Mouse (Mus musculus) forebrain, embryonic 14.5 days (tissue): ENCODE measurements around the gene Map2k2. TPM values are rescaled to one million over a fixed set of nuclear protein-coding genes. Genes with fewer than 3 reads are reported as not detected.
"Not testable (repeated sequence)": the region's sequence is repeated elsewhere in the genome, so short reads cannot be mapped to it uniquely, and the experiment has no call there.

Source experiments
- ATAC-seq: fragments of 200-750 bp; cut with Nextera tagmentation; 2 replicates; pipeline ENCODE4 v1.8.0; 2017; ENCODE audit warnings: mild to moderate bottlenecking, moderate library complexity
- DNase-seq: peaks from one replicate; pipeline ENCODE4 v3.0.0-alpha.2; 2015; ENCODE audit warnings: low spot score
- H3K27ac ChIP-seq: fragments of 300-500 bp; sonication (generic); 2 replicates; pipeline ENCODE4 v1.5.1; 2014; ENCODE audit warnings: low read depth, mild to moderate bottlenecking, control low read depth, low read length, moderate library complexity
- H3K27me3 ChIP-seq: fragments of 300-500 bp; sonication (generic); replicated peaks from 2 replicates; pipeline ENCODE4 v1.6.1; 2014; ENCODE audit warnings: low read length, control low read depth, mixed read lengths; ENCODE audit not compliant: control insufficient read depth, insufficient read depth
- H3K36me3 ChIP-seq: fragments of 300-500 bp; sonication (generic); 2 replicates; pipeline ENCODE4 v1.6.1; 2014; ENCODE audit warnings: low read length, control low read depth; ENCODE audit not compliant: control insufficient read depth, insufficient read depth
- H3K4me1 ChIP-seq: fragments of 300-500 bp; sonication (generic); 2 replicates; pipeline ENCODE4 v1.6.1; 2014; ENCODE audit warnings: antibody characterized with exemption, low read length, control low read depth; ENCODE audit not compliant: control insufficient read depth, insufficient read depth
- H3K4me2 ChIP-seq: fragments of 300-500 bp; sonication (generic); 2 replicates; pipeline ENCODE4 v1.6.1; 2014; ENCODE audit warnings: mild to moderate bottlenecking, control low read depth, low read length
- H3K4me3 ChIP-seq: fragments of 300-500 bp; sonication (generic); 2 replicates; pipeline ENCODE4 v1.5.1; 2014; ENCODE audit warnings: low read depth, low read length, control low read depth
- H3K9ac ChIP-seq: fragments of 300-500 bp; sonication (generic); 2 replicates; pipeline ENCODE4 v1.6.1; 2014; ENCODE audit warnings: mild to moderate bottlenecking, low read length, control low read depth, moderate library complexity
- H3K9me3 ChIP-seq: fragments of 300-500 bp; sonication (generic); replicated peaks from 2 replicates; pipeline ENCODE4 v1.6.1; 2016; ENCODE audit warnings: low read length, control low read depth, mixed read lengths; ENCODE audit not compliant: control insufficient read depth
- WGBS: fragments of 180-500 bp; shearing (Covaris S2); extraction: QIAGEN DNeasy Blood & Tissue Kit; methylation state at CpG from one replicate; pipeline ENCODE4 v1.1.7; 2014; 5-methylcytosine and 5-hydroxymethylcytosine counted together
- polyA plus RNA-seq: library from polyadenylated mRNA; unstranded; fragments of >200 nt; fragmentation: Nextera tagmentation; extraction: Ambion mirVana; gene quantifications from 2 replicates; pipeline ENCODE4 v1.2.1, GENCODE M21; 2014

Map2k2 gene
- polyA plus RNA-seq, 1 experiment from 2014 or later: 180 TPM

DNA sequence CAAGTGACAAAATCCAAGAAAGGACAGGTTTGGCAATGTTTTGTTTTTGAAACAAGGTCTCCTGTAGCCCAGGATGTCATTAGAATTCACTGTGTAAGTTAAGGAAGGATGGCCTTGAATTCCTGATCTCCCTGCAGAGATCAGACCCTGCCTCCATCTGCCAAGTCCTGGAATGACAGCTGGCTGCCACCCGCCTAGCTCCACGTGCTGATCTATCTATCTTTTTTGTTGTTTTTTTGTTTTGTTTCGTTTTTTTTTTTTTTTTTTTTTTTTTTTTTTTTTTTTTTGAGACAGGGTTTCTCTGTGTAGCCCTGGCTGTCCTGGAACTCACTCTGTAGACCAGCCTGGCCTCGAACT lies 69.6 kb downstream of the Map2k2 start:
- H3K9me3 ChIP-seq, ATAC-seq, H3K27me3 ChIP-seq: not testable (repeated sequence)
- peak; percentile 72 for DNase-seq
- Histone ChIP-seq H3K9ac (peak overlapping the region; percentile 66), H3K27ac (peak overlapping the region; percentile 93), H3K4me1 (peaks cover 25% of the 10 kb centered on the region), H3K4me2 (peak overlapping the region; percentile 66), H3K36me3 (peaks cover 30% of the 10 kb centered on the region), H3K4me3 (peak overlapping the region; percentile 36; the same call in 1 of the 2 replicates)
- 9% methylated on average over 4 of the region's 4 CpGs for WGBS

DNA sequence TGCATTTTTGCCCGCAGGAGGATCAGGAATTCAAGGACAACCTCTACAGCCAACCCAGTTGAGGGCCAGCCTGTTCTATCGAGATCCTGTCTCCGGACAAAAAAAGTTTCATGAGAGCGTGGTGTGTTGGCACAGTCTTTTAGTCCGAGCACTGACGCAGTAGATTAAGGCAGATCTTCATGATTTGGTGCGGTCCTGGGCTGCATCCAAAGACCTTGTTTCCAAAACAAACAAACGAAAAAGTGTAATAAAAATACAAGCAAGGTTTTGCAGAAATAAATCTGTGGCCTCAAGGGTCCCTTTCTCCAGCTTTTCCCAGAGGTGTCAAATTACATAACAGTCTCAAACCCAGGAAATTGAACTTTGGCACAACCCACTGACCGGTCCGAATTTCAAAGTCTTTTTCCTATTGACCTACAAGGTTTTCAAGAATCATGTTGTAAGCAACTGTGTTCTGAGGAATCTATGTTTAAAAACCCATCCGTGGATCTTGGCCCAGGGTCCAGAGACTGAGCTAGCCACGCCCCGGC lies 70.3 kb downstream of the Map2k2 start:
- Histone ChIP-seq H3K4me3 (peak overlapping the region; percentile 96), H3K27me3 (no peaks in the 10 kb centered on the region), H3K4me1 (peaks cover 25% of the 10 kb centered on the region), H3K9me3 (no peaks in the 10 kb centered on the region), H3K27ac (peak overlapping the region; percentile 93), H3K4me2 (peak overlapping the region; percentile 98), H3K36me3 (peaks cover 37% of the 10 kb centered on the region), H3K9ac (no peak overlapping the region; the same call in 1 of the 2 replicates)
- WGBS: 5% methylated on average over 13 of the region's 13 CpGs
- ATAC-seq (no peak), DNase-seq (no peak)

DNA sequence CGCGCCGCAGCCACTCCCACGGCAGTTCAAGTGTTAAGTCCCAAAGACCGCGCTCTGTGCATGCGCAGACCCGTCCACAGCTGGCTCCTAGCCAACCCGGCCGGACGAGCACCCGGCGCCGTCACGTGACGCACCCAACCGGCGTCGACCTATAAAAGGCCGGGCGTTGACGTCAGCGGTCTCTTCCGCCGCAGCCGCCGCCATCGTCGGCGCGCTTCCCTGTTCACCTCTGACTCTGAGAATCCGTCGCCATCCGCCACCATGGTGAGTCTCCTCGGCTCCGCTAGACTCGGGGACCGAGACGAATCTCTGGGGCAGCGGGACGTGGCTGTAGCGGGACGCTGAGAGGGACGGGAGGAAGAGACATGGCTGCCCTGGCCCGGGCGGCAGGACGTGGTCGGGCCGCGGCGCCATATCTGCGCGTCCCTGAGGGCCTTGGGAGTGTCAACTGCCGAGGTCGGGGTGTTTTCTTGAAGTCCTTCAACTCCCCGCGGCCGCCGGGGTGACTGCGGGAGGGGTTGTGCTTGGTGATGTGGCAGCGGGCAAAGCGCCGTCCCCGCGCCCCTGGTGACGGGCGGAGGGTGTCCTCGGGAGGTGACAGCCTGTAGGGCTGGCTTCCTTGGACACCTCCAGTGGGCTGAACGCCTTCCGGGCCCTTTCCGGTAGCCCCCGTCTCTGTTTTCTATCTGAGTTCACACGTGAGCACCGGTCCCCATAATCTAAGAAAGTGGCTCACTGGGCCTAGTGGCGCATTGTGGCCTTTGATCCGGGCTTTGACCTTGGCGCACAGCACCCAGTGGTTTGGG lies 71.0 kb downstream of the Map2k2 start, which contains the start of gene Eef2:
Gene Eef2, plus strand, starts transcription at position 166 of the 806 bp plus-strand sequence.
- ATAC-seq (peak; percentile 76), DNase-seq (peak; percentile 99)
- under 1% methylated on average over 77 of the region's 77 CpGs for WGBS
- Histone ChIP-seq H3K9ac (peak within 1 kb of the TSS; percentile 98), H3K36me3 (peaks cover 43% of the 10 kb centered on the region), H3K4me2 (peak within 1 kb of the TSS; percentile 98), H3K27ac (peak within 1 kb of the TSS; percentile 93), H3K27me3 (no peaks in the 10 kb centered on the region), H3K4me3 (peak within 1 kb of the TSS; percentile 96), H3K4me1 (peaks cover 25% of the 10 kb centered on the region), H3K9me3 (no peaks in the 10 kb centered on the region)

DNA sequence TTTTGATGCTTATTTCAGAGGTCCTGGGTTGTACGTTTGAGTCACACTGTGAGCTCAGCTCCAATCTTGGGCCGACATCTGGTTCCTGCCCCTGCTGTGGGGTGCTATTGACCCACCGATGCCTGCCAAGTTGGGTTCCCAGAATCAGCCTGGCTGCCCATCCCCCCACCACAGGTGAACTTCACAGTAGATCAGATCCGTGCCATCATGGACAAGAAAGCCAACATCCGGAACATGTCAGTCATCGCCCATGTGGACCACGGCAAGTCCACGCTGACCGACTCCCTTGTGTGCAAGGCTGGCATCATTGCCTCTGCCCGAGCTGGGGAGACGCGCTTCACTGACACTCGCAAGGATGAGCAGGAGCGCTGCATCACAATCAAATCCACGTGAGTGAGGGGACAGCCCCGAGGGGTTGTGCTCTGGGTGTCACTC lies 71.8 kb downstream of the Map2k2 start:
- 17% methylated on average over 16 of the region's 16 CpGs for WGBS
- Histone ChIP-seq H3K27ac (peak overlapping the region; percentile 93), H3K4me3 (peak overlapping the region; percentile 96), H3K27me3 (no peaks in the 10 kb centered on the region), H3K4me1 (peaks cover 25% of the 10 kb centered on the region), H3K36me3 (peaks cover 52% of the 10 kb centered on the region), H3K9ac (peak overlapping the region; percentile 98), H3K4me2 (peak overlapping the region; percentile 98), H3K9me3 (no peaks in the 10 kb centered on the region)
- ATAC-seq (no peak), DNase-seq (no peak)

DNA sequence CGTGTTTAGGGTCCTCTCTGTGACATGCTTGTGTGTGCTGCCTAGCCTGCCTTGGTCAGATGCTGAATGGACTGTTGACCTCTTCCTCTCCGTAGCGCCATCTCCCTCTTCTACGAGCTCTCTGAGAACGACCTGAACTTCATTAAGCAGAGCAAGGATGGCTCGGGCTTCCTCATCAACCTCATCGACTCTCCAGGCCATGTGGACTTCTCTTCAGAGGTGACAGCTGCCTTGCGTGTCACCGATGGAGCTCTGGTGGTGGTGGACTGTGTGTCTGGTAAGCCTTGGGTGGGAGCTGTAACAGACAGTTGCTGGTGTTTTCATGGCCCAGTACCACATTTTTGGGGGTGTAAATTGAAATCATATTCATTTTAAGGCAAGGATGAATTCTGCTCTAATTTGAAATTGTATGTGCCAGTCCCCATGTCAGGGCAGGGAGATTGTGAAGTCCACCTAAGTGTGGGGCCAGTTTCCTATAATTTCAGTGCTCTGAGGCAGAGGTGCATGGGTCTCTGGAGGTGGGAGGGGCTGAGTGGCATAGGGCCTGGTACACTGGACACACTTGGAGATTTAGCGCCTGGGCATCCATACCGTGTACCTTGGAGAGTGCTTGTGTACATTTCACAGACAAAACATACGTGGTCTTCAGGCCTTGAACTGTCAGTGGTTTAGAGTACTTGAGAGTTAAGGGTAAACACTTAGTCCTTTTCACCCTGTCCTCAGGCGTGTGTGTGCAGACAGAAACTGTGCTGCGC lies 72.4 kb downstream of the Map2k2 start:
- peaks cover 25% of the 10 kb centered on the region for H3K4me1 ChIP-seq

DNA sequence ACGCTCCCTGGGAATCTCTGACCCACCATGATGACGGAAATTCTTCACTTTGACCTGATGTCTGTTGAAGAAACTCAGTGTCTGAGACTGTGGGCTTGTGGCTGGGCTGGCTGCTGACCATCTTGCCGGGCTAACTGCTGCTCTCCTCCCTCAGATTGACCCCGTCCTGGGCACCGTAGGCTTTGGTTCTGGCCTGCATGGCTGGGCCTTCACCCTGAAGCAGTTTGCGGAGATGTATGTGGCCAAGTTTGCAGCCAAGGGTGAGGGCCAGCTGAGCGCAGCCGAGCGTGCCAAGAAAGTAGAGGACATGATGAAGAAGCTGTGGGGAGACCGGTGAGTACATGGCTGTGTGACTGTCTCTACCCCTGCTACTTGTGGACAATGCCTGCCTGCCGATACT lies 73.2 kb downstream of the Map2k2 start:
- WGBS: 93% methylated on average over 11 of the region's 11 CpGs

More for the DNA sequence above, 72.4 kb downstream of the Map2k2 start:
- Histone ChIP-seq H3K27ac (0 out of 2 replicates have a peak overlapping the region, but pooled peaks have one; percentile 9), H3K27me3 (no peaks in the 10 kb centered on the region), H3K9ac (peak overlapping the region; percentile 98), H3K4me3 (peak overlapping the region; percentile 96), H3K9me3 (no peaks in the 10 kb centered on the region), H3K4me2 (peak overlapping the region; percentile 98), H3K36me3 (peaks cover 52% of the 10 kb centered on the region)
- ATAC-seq (no peak), DNase-seq (no peak)
- 73% methylated on average over 14 of the region's 14 CpGs for WGBS

DNA sequence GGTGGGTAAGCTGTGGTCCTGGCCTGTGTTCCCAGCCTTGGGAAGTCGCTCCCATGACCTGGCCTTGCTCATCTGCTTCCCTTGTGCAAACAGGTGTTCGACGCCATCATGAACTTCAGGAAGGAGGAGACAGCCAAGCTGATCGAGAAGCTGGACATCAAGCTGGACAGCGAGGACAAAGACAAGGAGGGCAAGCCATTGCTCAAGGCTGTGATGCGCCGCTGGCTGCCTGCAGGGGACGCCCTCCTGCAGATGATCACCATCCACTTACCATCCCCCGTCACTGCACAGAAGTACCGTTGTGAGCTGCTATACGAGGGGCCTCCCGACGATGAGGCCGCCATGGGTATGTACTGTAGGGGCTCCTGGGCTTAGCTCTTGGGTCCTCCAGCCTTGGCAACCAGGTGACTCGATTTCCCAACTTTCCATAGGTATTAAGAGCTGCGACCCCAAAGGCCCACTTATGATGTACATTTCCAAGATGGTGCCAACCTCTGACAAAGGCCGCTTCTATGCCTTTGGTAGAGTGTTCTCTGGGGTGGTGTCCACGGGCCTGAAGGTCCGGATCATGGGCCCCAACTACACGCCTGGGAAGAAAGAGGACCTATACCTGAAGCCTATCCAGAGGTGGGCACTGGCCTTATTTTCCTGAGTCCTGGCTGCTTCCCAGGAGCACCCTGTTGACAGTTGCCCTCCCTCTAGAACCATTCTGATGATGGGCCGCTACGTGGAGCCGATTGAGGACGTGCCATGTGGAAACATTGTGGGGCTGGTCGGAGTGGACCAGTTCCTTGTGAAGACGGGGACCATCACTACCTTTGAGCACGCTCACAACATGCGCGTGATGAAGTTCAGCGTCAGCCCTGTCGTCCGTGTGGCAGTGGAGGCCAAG lies 74.0 kb downstream of the Map2k2 start:
- Histone ChIP-seq H3K36me3 (peaks cover 59% of the 10 kb centered on the region), H3K4me1 (peaks cover 12% of the 10 kb centered on the region)

More for the DNA sequence above, 73.2 kb downstream of the Map2k2 start:
- no peak overlapping the region for H3K9ac ChIP-seq
- ATAC-seq: no peak
- H3K4me3 ChIP-seq: no peak overlapping the region
- H3K36me3 ChIP-seq: peaks cover 52% of the 10 kb centered on the region
- H3K9me3 ChIP-seq: no peaks in the 10 kb centered on the region
- no peak for DNase-seq
- H3K27ac ChIP-seq: no peak overlapping the region
- peaks cover 18% of the 10 kb centered on the region for H3K4me1 ChIP-seq
- no peak overlapping the region for H3K4me2 ChIP-seq
- H3K27me3 ChIP-seq: no peaks in the 10 kb centered on the region

DNA sequence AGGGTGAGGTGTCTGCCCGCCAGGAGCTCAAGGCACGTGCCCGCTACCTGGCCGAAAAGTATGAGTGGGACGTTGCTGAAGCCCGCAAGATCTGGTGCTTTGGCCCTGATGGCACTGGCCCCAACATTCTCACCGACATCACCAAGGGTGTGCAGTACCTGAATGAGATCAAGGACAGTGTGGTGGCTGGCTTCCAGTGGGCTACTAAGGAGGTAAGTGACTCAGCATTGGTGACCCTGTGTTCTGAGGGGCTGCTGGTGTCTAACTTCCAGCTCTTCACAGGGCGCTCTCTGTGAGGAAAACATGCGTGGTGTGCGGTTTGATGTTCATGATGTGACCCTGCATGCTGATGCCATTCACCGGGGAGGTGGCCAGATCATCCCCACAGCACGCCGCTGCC lies 75.2 kb downstream of the Map2k2 start:
- Histone ChIP-seq H3K9me3 (no peaks in the 10 kb centered on the region), H3K4me1 (peaks cover 6% of the 10 kb centered on the region), H3K27ac (no peak overlapping the region), H3K4me3 (no peak overlapping the region), H3K27me3 (no peaks in the 10 kb centered on the region), H3K36me3 (peaks cover 69% of the 10 kb centered on the region), H3K4me2 (no peak overlapping the region), H3K9ac (no peak overlapping the region)
- whole genome bisulfite sequencing: 97% methylated on average over 13 of the region's 13 CpGs
- DNase-seq (no peak), ATAC-seq (no peak)

More for the DNA sequence above, 74.0 kb downstream of the Map2k2 start:
- Histone ChIP-seq H3K9ac (no peak overlapping the region), H3K27me3 (no peaks in the 10 kb centered on the region), H3K27ac (no peak overlapping the region), H3K4me3 (no peak overlapping the region), H3K4me2 (no peak overlapping the region), H3K9me3 (no peaks in the 10 kb centered on the region)
- DNase-seq (no peak), ATAC-seq (no peak)
- WGBS: 90% methylated on average over 32 of the region's 32 CpGs
